In the genomic region with DNA sequence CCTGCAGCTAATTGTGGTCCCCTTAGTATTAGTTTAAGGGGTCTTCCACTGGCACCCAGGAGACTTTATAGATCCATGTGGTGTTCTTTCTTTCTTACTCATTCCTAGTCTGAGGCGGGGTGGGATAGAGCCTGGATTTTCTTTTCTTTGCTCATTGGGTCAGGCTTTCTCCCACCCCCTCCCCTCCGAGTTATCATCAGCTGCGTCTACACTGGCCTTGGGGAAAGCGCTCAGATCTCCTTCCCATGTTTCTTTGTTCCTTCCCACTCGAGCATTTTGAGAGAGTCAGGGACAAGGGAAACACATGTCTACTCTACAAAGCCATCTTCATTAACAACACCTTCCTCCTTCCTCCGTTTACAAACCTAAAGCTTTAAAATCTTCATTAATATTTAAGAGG, we compare ENCODE assay signal across 18 mouse cellular contexts. TPM values are rescaled to one million over a fixed set of nuclear protein-coding genes. Genes with fewer than 3 reads are reported as not detected.
A peak's percentile ranks its signal among the peaks of the same experiment; 100 is the strongest.
DNase-seq lines count a peak whose midpoint lies in the region; ATAC-seq lines count a peak whose summit lies in the region.
"Had no signal": no experiment of that assay in that cellular context is flagged by ENCODE, and none has a peak within 500 bp of the region (broad histone marks: within the 10 kb centered on the region; RNA-seq: fewer than 3 reads in every experiment).

No protein-coding gene starts in this region.

- ATAC-seq in kidney, embryonic 14.5 days (ENCODE audit: low FRiP score, low TSS enrichment): no peak
- ATAC-seq in hindbrain, embryonic 13.5 days (ENCODE audit: low FRiP score): no peak
- ATAC-seq in neural tube, embryonic 14.5 days (ENCODE audit: low read depth): no peak

- H3K9me3 ChIP-seq in kidney, embryonic 14.5 days (ENCODE audit: control insufficient read depth, low read length): no peaks in the 10 kb centered on the region
- no peaks in the 10 kb centered on the region for H3K9me3 ChIP-seq in hindbrain, embryonic 13.5 days
- no peaks in the 10 kb centered on the region for H3K9me3 ChIP-seq in neural tube, embryonic 14.5 days (ENCODE audit: control insufficient read depth, low read length)
- H3K9me3 ChIP-seq: embryonic facial prominence, embryonic 12.5 days; limb, embryonic 12.5 days had no signal

- peak overlapping the region; percentile 19; the same call in 1 of the 2 replicates for H3K9ac ChIP-seq in kidney, embryonic 14.5 days (ENCODE audit: low read depth, low read length)
- peak overlapping the region; percentile 99 for H3K9ac ChIP-seq in hindbrain, embryonic 13.5 days
- peak overlapping the region; percentile 100 for H3K9ac ChIP-seq in neural tube, embryonic 14.5 days (replicated peaks; ENCODE audit: low read depth, low read length)
- H3K9ac ChIP-seq: embryonic facial prominence, embryonic 12.5 days; limb, embryonic 12.5 days had no signal

- H3K27ac ChIP-seq in kidney, embryonic 14.5 days (ENCODE audit: low read depth, low read length): peak overlapping the region; percentile 100
- H3K27ac ChIP-seq in hindbrain, embryonic 13.5 days: peak overlapping the region; percentile 100
- H3K27ac ChIP-seq in neural tube, embryonic 14.5 days (ENCODE audit: low read depth, low read length): peak overlapping the region; percentile 100
- H3K27ac ChIP-seq: embryonic facial prominence, embryonic 12.5 days; limb, embryonic 12.5 days had no signal

- WGBS in kidney, embryonic 14.5 days: 24% methylated on average over 6 of the region's 6 CpGs
- 1% methylated on average over 6 of the region's 6 CpGs for WGBS in hindbrain, embryonic 13.5 days
- WGBS in neural tube, embryonic 14.5 days: 7% methylated on average over 6 of the region's 6 CpGs

- peaks cover 32% of the 10 kb centered on the region for H3K36me3 ChIP-seq in kidney, embryonic 14.5 days (ENCODE audit: control insufficient read depth, insufficient read depth, low read length)
- no peaks in the 10 kb centered on the region; the same call in 1 of the 2 replicates for H3K36me3 ChIP-seq in hindbrain, embryonic 13.5 days
- peaks cover 12% of the 10 kb centered on the region; the same call in 1 of the 2 replicates for H3K36me3 ChIP-seq in neural tube, embryonic 14.5 days (ENCODE audit: control insufficient read depth, insufficient read depth, low read length)
- H3K36me3 ChIP-seq: embryonic facial prominence, embryonic 12.5 days; limb, embryonic 12.5 days had no signal

- H3K27me3 ChIP-seq in kidney, embryonic 14.5 days (ENCODE audit: control insufficient read depth, insufficient read depth, low read length): no peaks in the 10 kb centered on the region
- peaks cover 95% of the 10 kb centered on the region for H3K27me3 ChIP-seq in hindbrain, embryonic 13.5 days
- H3K27me3 ChIP-seq in neural tube, embryonic 14.5 days (ENCODE audit: control insufficient read depth, insufficient read depth, low read length): no peaks in the 10 kb centered on the region

- DNase-seq in kidney, adult 11 months: no peak
- DNase-seq in adrenal gland, postnatal 36 days: peak; percentile 18 to 30
- no peak for DNase-seq in cerebellum, postnatal 25 days
- DNase-seq in left cerebral cortex, adult 9 months (ENCODE audit: low spot score in 2 of 2): no peak
- DNase-seq: cerebellum, postnatal 10 days; gastrocnemius, postnatal 10 days had no signal

- 0 out of 2 replicates have a peak overlapping the region, but pooled peaks have one; percentile 5 for H3K4me2 ChIP-seq in kidney, embryonic 14.5 days (replicated peaks; ENCODE audit: low read depth, low read length)
- H3K4me2 ChIP-seq in hindbrain, embryonic 13.5 days: peak overlapping the region; percentile 83
- peak overlapping the region; percentile 100 for H3K4me2 ChIP-seq in neural tube, embryonic 14.5 days (ENCODE audit: low read depth, low read length)
- H3K4me2 ChIP-seq: embryonic facial prominence, embryonic 12.5 days; heart, embryonic 11.5 days; limb, embryonic 12.5 days had no signal

- no peak overlapping the region for H3K4me3 ChIP-seq in kidney, embryonic 14.5 days (ENCODE audit: low read length)
- H3K4me3 ChIP-seq in hindbrain, embryonic 13.5 days: peak overlapping the region; percentile 57
- H3K4me3 ChIP-seq in neural tube, embryonic 14.5 days (ENCODE audit: low read depth, low read length): peak overlapping the region; percentile 59
- H3K4me3 ChIP-seq: embryonic facial prominence, embryonic 12.5 days; limb, embryonic 12.5 days had no signal

- H3K4me1 ChIP-seq in kidney, embryonic 14.5 days (ENCODE audit: control insufficient read depth, insufficient read depth, low read length): peaks cover 84% of the 10 kb centered on the region
- peaks cover 42% of the 10 kb centered on the region for H3K4me1 ChIP-seq in hindbrain, embryonic 13.5 days (replicated peaks)
- H3K4me1 ChIP-seq in neural tube, embryonic 14.5 days (ENCODE audit: control insufficient read depth, insufficient read depth, low read length): peaks cover 83% of the 10 kb centered on the region

RNA-seq across cellular contexts. Expression of a gene that starts 13.3 kb away (rescaled TPM):
- 49.9 and 67.2 TPM in 2 replicates for polyA plus RNA-seq in kidney, embryonic 14.5 days (2014; fragmentation: Nextera tagmentation; extraction: Ambion mirVana)
- 10 to 100 TPM; 20.0 to 21.8 TPM for total RNA-seq in adrenal gland, postnatal 36 days (2021)
- polyA plus RNA-seq in hindbrain, embryonic 13.5 days (2015; fragmentation: Nextera tagmentation; extraction: Ambion mirVana): 38.6 and 47.2 TPM in 2 replicates
- polyA plus RNA-seq in neural tube, embryonic 14.5 days (2014; fragmentation: Nextera tagmentation; extraction: Ambion mirVana): 45.2 and 48.5 TPM in 2 replicates
- total RNA-seq: layer of hippocampus, adult 8-10 months; MEL had no signal
- polyA plus RNA-seq: forebrain, embryonic 11.5 days had no signal

RNA-seq across cellular contexts. Expression of a gene that starts 13.9 kb away (rescaled TPM):
- polyA plus RNA-seq in kidney, embryonic 14.5 days (2014; fragmentation: Nextera tagmentation; extraction: Ambion mirVana): 8.2 and 8.6 TPM in 2 replicates
- total RNA-seq in adrenal gland, postnatal 36 days (2021): 10 to 100 TPM; 15.7 to 20.2 TPM
- polyA plus RNA-seq in hindbrain, embryonic 13.5 days (2015; fragmentation: Nextera tagmentation; extraction: Ambion mirVana): 11.9 and 14.5 TPM in 2 replicates
- polyA plus RNA-seq in neural tube, embryonic 14.5 days (2014; fragmentation: Nextera tagmentation; extraction: Ambion mirVana): 13.5 and 13.9 TPM in 2 replicates
- total RNA-seq: layer of hippocampus, adult 8-10 months; MEL had no signal
- polyA plus RNA-seq: forebrain, embryonic 11.5 days had no signal

RNA-seq across cellular contexts. Expression of a gene that starts 19.0 kb away (rescaled TPM):
- 4.2 and 8.6 TPM in 2 replicates for polyA plus RNA-seq in kidney, embryonic 14.5 days (2014; fragmentation: Nextera tagmentation; extraction: Ambion mirVana)
- 10 to 100 TPM; 15.6 to 20.9 TPM for total RNA-seq in adrenal gland, postnatal 36 days (2021)
- polyA plus RNA-seq in hindbrain, embryonic 13.5 days (2015; fragmentation: Nextera tagmentation; extraction: Ambion mirVana): 9.5 and 11.3 TPM in 2 replicates
- 3.4 and 4.1 TPM in 2 replicates for polyA plus RNA-seq in neural tube, embryonic 14.5 days (2014; fragmentation: Nextera tagmentation; extraction: Ambion mirVana)
- total RNA-seq: MEL had no signal
- polyA plus RNA-seq: forebrain, embryonic 11.5 days had no signal

RNA-seq across cellular contexts. Expression of a gene that starts 28.5 kb away (rescaled TPM):
- 0.27 and 0.37 TPM in 2 replicates for polyA plus RNA-seq in kidney, embryonic 14.5 days (2014; fragmentation: Nextera tagmentation; extraction: Ambion mirVana)
- not detected for total RNA-seq in adrenal gland, postnatal 36 days (2021)
- polyA plus RNA-seq in hindbrain, embryonic 13.5 days (2015; fragmentation: Nextera tagmentation; extraction: Ambion mirVana): 0.30 and 0.74 TPM in 2 replicates
- polyA plus RNA-seq in neural tube, embryonic 14.5 days (2014; fragmentation: Nextera tagmentation; extraction: Ambion mirVana): 0.62 and 0.96 TPM in 2 replicates
- total RNA-seq: gastrocnemius, postnatal 10 days; hematopoietic stem cell, adult 5-6 weeks; layer of hippocampus, adult 8-10 months; MEL had no signal
- polyA plus RNA-seq: forebrain, embryonic 11.5 days; limb, embryonic 12.5 days; liver, embryonic 16.5 days; thymus, postnatal 0 days had no signal

RNA-seq across cellular contexts. Expression of a gene that starts 33.9 kb away (rescaled TPM):
- 22.1 and 24.3 TPM in 2 replicates for polyA plus RNA-seq in kidney, embryonic 14.5 days (2014; fragmentation: Nextera tagmentation; extraction: Ambion mirVana)
- 10 to 100 TPM; 16.1 to 27.0 TPM for total RNA-seq in adrenal gland, postnatal 36 days (2021)
- polyA plus RNA-seq in hindbrain, embryonic 13.5 days (2015; fragmentation: Nextera tagmentation; extraction: Ambion mirVana): 196 and 216 TPM in 2 replicates
- 49.1 and 52.4 TPM in 2 replicates for polyA plus RNA-seq in neural tube, embryonic 14.5 days (2014; fragmentation: Nextera tagmentation; extraction: Ambion mirVana)
- total RNA-seq: layer of hippocampus, adult 8-10 months; MEL had no signal
- polyA plus RNA-seq: forebrain, embryonic 11.5 days had no signal

Comparison
In these comparisons a context has a peak if more than half of its experiments do, and no peak if none do; other contexts are left out.
1. H3K4me2 ChIP-seq: peak in every context shown above with its lines; median percentile 100 in neural tube, embryonic 14.5 days; 83 in hindbrain, embryonic 13.5 days; 5 in kidney, embryonic 14.5 days.
2. H3K9ac ChIP-seq: peak in every context shown above with its lines; median percentile 100 in neural tube, embryonic 14.5 days; 99 in hindbrain, embryonic 13.5 days; 19 in kidney, embryonic 14.5 days.
3. DNase-seq: peak in adrenal gland, postnatal 36 days (2 of 2); none in kidney, adult 11 months (single experiment), cerebellum, postnatal 25 days (0 of 2) and left cerebral cortex, adult 9 months (0 of 2).
4. Peak in every context shown above with its lines, with median percentiles within 50 percentile points of each other: H3K27ac ChIP-seq.